Mouse (Mus musculus): ENCODE results near the gene Rsph3b.
"Not testable (repeated sequence)": the region's sequence is repeated elsewhere in the genome, so short reads cannot be mapped to it uniquely, and the experiment has no call there.

Rsph3b gene

GRCm38 (mm10) chr17:6959543-6960259, 11.2 kb upstream of the Rsph3b start:
- DNase-seq (ENCODE audit: low spot score in 2 of 2) = not testable (repeated sequence)

GRCm38 (mm10) chr17:6958881-6959280, 10.4 kb upstream of the Rsph3b start:
- not testable (repeated sequence) for DNase-seq (ENCODE audit: low spot score in 2 of 2)

GRCm38 (mm10) chr17:6948769-6949228, 317 bp upstream of the Rsph3b start:
- DNase-seq (ENCODE audit: low spot score in 2 of 2) = not testable (repeated sequence)

- DNase-seq (ENCODE audit: low spot score in 2 of 2) = not testable (repeated sequence)
Observed at GRCm38 (mm10) chr17:6947637-6947983, 872 bp downstream of the Rsph3b start.

GRCm38 (mm10) chr17:6942560-6942959, 5.9 kb downstream of the Rsph3b start:
- DNase-seq (ENCODE audit: low spot score in 2 of 2) = not testable (repeated sequence)

- not testable (repeated sequence) for DNase-seq (ENCODE audit: low spot score in 2 of 2)
Observed at GRCm38 (mm10) chr17:6931625-6932024, 16.9 kb downstream of the Rsph3b start.

GRCm38 (mm10) chr17:6920351-6920894, 28.1 kb downstream of the Rsph3b start:
- DNase-seq (ENCODE audit: low spot score in 2 of 2) = not testable (repeated sequence)

GRCm38 (mm10) chr17:6919388-6919787, 29.1 kb downstream of the Rsph3b start:
- not testable (repeated sequence) for DNase-seq (ENCODE audit: low spot score in 2 of 2)

GRCm38 (mm10) chr17:6915282-6915681, 33.2 kb downstream of the Rsph3b start:
- not testable (repeated sequence) for DNase-seq (ENCODE audit: low spot score in 2 of 2)

GRCm38 (mm10) chr17:6914066-6914465, 34.4 kb downstream of the Rsph3b start:
- not testable (repeated sequence) for DNase-seq (ENCODE audit: low spot score in 2 of 2)

GRCm38 (mm10) chr17:6900361-6900760, 48.1 kb downstream of the Rsph3b start:
- not testable (repeated sequence) for DNase-seq (ENCODE audit: low spot score in 2 of 2)

GRCm38 (mm10) chr17:6897996-6898562, 50.4 kb downstream of the Rsph3b start:
- DNase-seq (ENCODE audit: low spot score in 2 of 2) = not testable (repeated sequence)

GRCm38 (mm10) chr17:6896756-6897155, 51.7 kb downstream of the Rsph3b start:
- no peak for DNase-seq (ENCODE audit: low spot score in 2 of 2)

GRCm38 (mm10) chr17:6893332-6893731, 55.1 kb downstream of the Rsph3b start:
- DNase-seq (ENCODE audit: low spot score in 2 of 2) = no peak

GRCm38 (mm10) chr17:6891966-6892934, 56.2 kb downstream of the Rsph3b start:
- DNase-seq (ENCODE audit: low spot score in 2 of 2) = no peak

- no peak for DNase-seq (ENCODE audit: low spot score in 2 of 2)
Observed at GRCm38 (mm10) chr17:6886445-6886844, 62.0 kb downstream of the Rsph3b start.

GRCm38 (mm10) chr17:6884531-6884930, 64.0 kb downstream of the Rsph3b start:
- DNase-seq (ENCODE audit: low spot score in 2 of 2) = no peak

GRCm38 (mm10) chr17:6881306-6881705, 67.2 kb downstream of the Rsph3b start:
- no peak for DNase-seq (ENCODE audit: low spot score in 2 of 2)

GRCm38 (mm10) chr17:6871421-6871820, 77.1 kb downstream of the Rsph3b start:
- no peak for DNase-seq (ENCODE audit: low spot score in 2 of 2)

GRCm38 (mm10) chr17:6868810-6869209, 79.7 kb downstream of the Rsph3b start:
- DNase-seq (ENCODE audit: low spot score in 2 of 2) = no peak

GRCm38 (mm10) chr17:6867740-6868139, 80.7 kb downstream of the Rsph3b start:
- DNase-seq (ENCODE audit: low spot score in 2 of 2) = no peak

GRCm38 (mm10) chr17:6866576-6866975, 81.9 kb downstream of the Rsph3b start:
- DNase-seq (ENCODE audit: low spot score in 2 of 2) = no peak

All from frontal cortex, postnatal 25 days (tissue).